Mouse (Mus musculus) gastrocnemius, adult 8-10 months (tissue): ENCODE data around the gene Oit3. TPM values are rescaled to one million over a fixed set of nuclear protein-coding genes. Genes with fewer than 3 reads are reported as not detected.

Experiments
- total RNA-seq, 4 experiments: library from RNA; stranded (reverse); gene quantifications; 2 replicates each; pipeline ENCODE4 v1.2.4; 2022

Oit3 gene
- total RNA-seq, 4 experiments from 2014 or later, result not detected

Other genes starting within 250 kb of the Oit3 start
- gene Sept10, start 219.9 kb downstream of the Oit3 start, total RNA-seq, result 1 to 10 TPM; 5.0 to 7.8 (median 6.5) TPM
- gene Sowahc, start 219.8 kb downstream of the Oit3 start, total RNA-seq, result under 1 TPM; 0.56 to 0.81 (median 0.59) TPM
- 10 to 100 TPM; 30.9 to 40.8 (median 32.1) TPM for gene P4ha1, start 118.5 kb downstream of the Oit3 start, total RNA-seq
- 100 to 1,000 TPM; 116 to 196 (median 125) TPM for gene Gm10273, start 46.1 kb downstream of the Oit3 start, total RNA-seq
- not detected for gene Pla2g12b, start 38.1 kb downstream of the Oit3 start, total RNA-seq
- not detected for gene Gm10322, start 174.3 kb upstream of the Oit3 start, total RNA-seq
- gene Mcu, start 174.9 kb upstream of the Oit3 start, total RNA-seq, result 10 to 100 TPM; 37.1 to 42.2 (median 41.1) TPM